Mouse (Mus musculus): ENCODE measurements around the gene Supt20. TPM values are rescaled to one million over a fixed set of nuclear protein-coding genes. Genes with fewer than 3 reads are reported as not detected.
"Not testable (repeated sequence)": the region's sequence is repeated elsewhere in the genome, so short reads cannot be mapped to it uniquely, and the experiment has no call there.

The Supt20 gene
- polyA plus RNA-seq, 1 experiment = 51.3 TPM

- WGBS = 88% methylated on average over 15 of the region's 15 CpGs
- Histone ChIP-seq H3K27ac (ENCODE audit: insufficient read depth, low read length) (no peak overlapping the region), H3K36me3 (ENCODE audit: control insufficient read depth, insufficient read depth, low read length) (no peaks in the 10 kb centered on the region), H3K27me3 (ENCODE audit: control insufficient read depth, insufficient read depth, low read length) (peaks cover 7% of the 10 kb centered on the region; the same call in 1 of the 2 replicates), H3K4me1 (ENCODE audit: control insufficient read depth, insufficient read depth, insufficient read length) (no peaks in the 10 kb centered on the region), H3K4me3 (ENCODE audit: extremely low read depth, insufficient read depth, insufficient read length) (no peak overlapping the region)
- DNase-seq (ENCODE audit: low read depth in 1 of 2, low spot score in 2 of 2) = no peak
- TF ChIP-seq POLR2A (IDR thresholded peaks at IDR 0.05; ENCODE audit: low read depth, low read length) = no peak
- no peak for TF ChIP-seq CTCF (IDR thresholded peaks at IDR 0.05; ENCODE audit: extremely low read depth, insufficient read depth, insufficient read length, insufficient replicate concordance)
Measured at GRCm38 (mm10) chr3:54760321-54761115, 67.9 kb downstream of the Supt20 start.

GRCm38 (mm10) chr3:54761258-54761657 is 68.7 kb downstream of the Supt20 start:
- H3K27ac ChIP-seq (ENCODE audit: insufficient read depth, low read length) = no peak overlapping the region
- no peaks in the 10 kb centered on the region for H3K4me1 ChIP-seq (ENCODE audit: control insufficient read depth, insufficient read depth, insufficient read length)
- DNase-seq (ENCODE audit: low read depth in 1 of 2, low spot score in 2 of 2) = no peak
- TF ChIP-seq POLR2A (IDR thresholded peaks at IDR 0.05; ENCODE audit: low read depth, low read length) (no peak), CTCF (IDR thresholded peaks at IDR 0.05; ENCODE audit: extremely low read depth, insufficient read depth, insufficient read length, insufficient replicate concordance) (no peak)
- no peak overlapping the region for H3K4me3 ChIP-seq (ENCODE audit: extremely low read depth, insufficient read depth, insufficient read length)
- no peaks in the 10 kb centered on the region for H3K36me3 ChIP-seq (ENCODE audit: control insufficient read depth, insufficient read depth, low read length)
- H3K27me3 ChIP-seq (ENCODE audit: control insufficient read depth, insufficient read depth, low read length) = peaks cover 3% of the 10 kb centered on the region; the same call in 1 of the 2 replicates
- 86% methylated on average over 1 of the region's 1 CpGs for WGBS

- 88% methylated on average over 18 of the region's 18 CpGs for WGBS
- H3K36me3 ChIP-seq (ENCODE audit: control insufficient read depth, insufficient read depth, low read length) = no peaks in the 10 kb centered on the region
- DNase-seq (ENCODE audit: low read depth in 1 of 2, low spot score in 2 of 2) = no peak
- H3K4me3 ChIP-seq (ENCODE audit: extremely low read depth, insufficient read depth, insufficient read length) = no peak overlapping the region
- H3K27me3 ChIP-seq (ENCODE audit: control insufficient read depth, insufficient read depth, low read length) = no peaks in the 10 kb centered on the region
- H3K27ac ChIP-seq (ENCODE audit: insufficient read depth, low read length) = no peak overlapping the region
- H3K4me1 ChIP-seq (ENCODE audit: control insufficient read depth, insufficient read depth, insufficient read length) = no peaks in the 10 kb centered on the region
- TF ChIP-seq CTCF (IDR thresholded peaks at IDR 0.05; ENCODE audit: extremely low read depth, insufficient read depth, insufficient read length, insufficient replicate concordance) = no peak
- no peak for TF ChIP-seq POLR2A (IDR thresholded peaks at IDR 0.05; ENCODE audit: low read depth, low read length)
Measured at GRCm38 (mm10) chr3:54764418-54764817, 71.8 kb downstream of the Supt20 start.

- WGBS = 89% methylated on average over 6 of the region's 6 CpGs
Measured at GRCm38 (mm10) chr3:54765521-54765920, 72.9 kb downstream of the Supt20 start.

GRCm38 (mm10) chr3:54766034-54766433 is 73.4 kb downstream of the Supt20 start:
- 84% methylated on average over 14 of the region's 14 CpGs for WGBS
- Histone ChIP-seq H3K27ac (ENCODE audit: insufficient read depth, low read length) (no peak overlapping the region), H3K4me1 (ENCODE audit: control insufficient read depth, insufficient read depth, insufficient read length) (no peaks in the 10 kb centered on the region)

More at GRCm38 (mm10) chr3:54765521-54765920, 72.9 kb downstream of the Supt20 start:
- not testable (repeated sequence) for H3K4me3 ChIP-seq (ENCODE audit: extremely low read depth, insufficient read depth, insufficient read length); H3K36me3 ChIP-seq (ENCODE audit: control insufficient read depth, insufficient read depth, low read length); H3K27ac ChIP-seq (ENCODE audit: insufficient read depth, low read length); DNase-seq (ENCODE audit: low read depth in 1 of 2, low spot score in 2 of 2); H3K4me1 ChIP-seq (ENCODE audit: control insufficient read depth, insufficient read depth, insufficient read length); H3K27me3 ChIP-seq (ENCODE audit: control insufficient read depth, insufficient read depth, low read length)

GRCm38 (mm10) chr3:54766811-54767210 is 74.2 kb downstream of the Supt20 start:
- no peak for DNase-seq (ENCODE audit: low read depth in 1 of 2, low spot score in 2 of 2)
- WGBS = 92% methylated on average over 5 of the region's 5 CpGs
- Histone ChIP-seq H3K4me3 (ENCODE audit: extremely low read depth, insufficient read depth, insufficient read length) (no peak overlapping the region), H3K27ac (ENCODE audit: insufficient read depth, low read length) (no peak overlapping the region), H3K4me1 (ENCODE audit: control insufficient read depth, insufficient read depth, insufficient read length) (no peaks in the 10 kb centered on the region), H3K36me3 (ENCODE audit: control insufficient read depth, insufficient read depth, low read length) (no peaks in the 10 kb centered on the region), H3K27me3 (ENCODE audit: control insufficient read depth, insufficient read depth, low read length) (no peaks in the 10 kb centered on the region)
- TF ChIP-seq POLR2A (IDR thresholded peaks at IDR 0.05; ENCODE audit: low read depth, low read length) (no peak), CTCF (IDR thresholded peaks at IDR 0.05; ENCODE audit: extremely low read depth, insufficient read depth, insufficient read length, insufficient replicate concordance) (no peak)

More at GRCm38 (mm10) chr3:54766034-54766433, 73.4 kb downstream of the Supt20 start:
- Histone ChIP-seq H3K36me3 (ENCODE audit: control insufficient read depth, insufficient read depth, low read length) (no peaks in the 10 kb centered on the region), H3K4me3 (ENCODE audit: extremely low read depth, insufficient read depth, insufficient read length) (no peak overlapping the region), H3K27me3 (ENCODE audit: control insufficient read depth, insufficient read depth, low read length) (no peaks in the 10 kb centered on the region)
- TF ChIP-seq POLR2A (IDR thresholded peaks at IDR 0.05; ENCODE audit: low read depth, low read length) = no peak
- TF ChIP-seq CTCF (IDR thresholded peaks at IDR 0.05; ENCODE audit: extremely low read depth, insufficient read depth, insufficient read length, insufficient replicate concordance) = no peak
- DNase-seq (ENCODE audit: low read depth in 1 of 2, low spot score in 2 of 2) = no peak

GRCm38 (mm10) chr3:54768592-54768991 is 76.0 kb downstream of the Supt20 start:
- Histone ChIP-seq H3K27me3 (ENCODE audit: control insufficient read depth, insufficient read depth, low read length) (no peaks in the 10 kb centered on the region), H3K36me3 (ENCODE audit: control insufficient read depth, insufficient read depth, low read length) (no peaks in the 10 kb centered on the region), H3K4me3 (ENCODE audit: extremely low read depth, insufficient read depth, insufficient read length) (no peak overlapping the region), H3K4me1 (ENCODE audit: control insufficient read depth, insufficient read depth, insufficient read length) (no peaks in the 10 kb centered on the region), H3K27ac (ENCODE audit: insufficient read depth, low read length) (no peak overlapping the region)
- WGBS = 81% methylated on average over 8 of the region's 8 CpGs
- TF ChIP-seq CTCF (IDR thresholded peaks at IDR 0.05; ENCODE audit: extremely low read depth, insufficient read depth, insufficient read length, insufficient replicate concordance) = no peak
- no peak for TF ChIP-seq POLR2A (IDR thresholded peaks at IDR 0.05; ENCODE audit: low read depth, low read length)
- DNase-seq (ENCODE audit: low read depth in 1 of 2, low spot score in 2 of 2) = no peak
